Mouse (Mus musculus): Measurements from ENCODE around the gene Btbd35f19.
"Not testable (repeated sequence)": the region's sequence is repeated elsewhere in the genome, so short reads cannot be mapped to it uniquely, and the experiment has no call there.

The Btbd35f19 gene

GRCm38 (mm10) chrX:31383818-31384217, at the start of gene Btbd35f19:
Gene Btbd35f19 (minus strand): TSS chrX:31383918.
- not testable (repeated sequence) for DNase-seq

- not testable (repeated sequence) for DNase-seq
These were observed 41.8 kb downstream of the Btbd35f19 start for GRCm38 (mm10) chrX:31341924-31342323.

- not testable (repeated sequence) for DNase-seq
These were observed 47.6 kb downstream of the Btbd35f19 start, which contains the start of gene Btbd35f26 for GRCm38 (mm10) chrX:31336154-31336553. Gene Btbd35f26 (plus strand): TSS chrX:31336454.

All from layer of hippocampus, adult 9-11 months (tissue).